Mouse (Mus musculus): ENCODE data around the gene Cdh4.

GRCm38 (mm10) chr2:179802411-179802810 is 360.2 kb downstream of the Cdh4 start:
- no peak for TF ChIP-seq CTCF (IDR thresholded peaks at IDR 0.05; ENCODE audit: borderline replicate concordance, insufficient read depth, low read length)
- TF ChIP-seq POLR2A (IDR thresholded peaks at IDR 0.05; ENCODE audit: low read depth, low read length), result no peak

Data from embryonic fibroblast, embryonic 13.5 days (primary cell).